Mouse (Mus musculus) natural killer cell, adult 2 months (primary cell): ENCODE results near the gene Mfsd12.

Experiments
- DNase-seq, 2 experiments: peaks; one replicate each; pipeline ENCODE4 v3.0.0; 2022; ENCODE audit warnings: low spot score in 2 of 2

The Mfsd12 gene

DNA sequence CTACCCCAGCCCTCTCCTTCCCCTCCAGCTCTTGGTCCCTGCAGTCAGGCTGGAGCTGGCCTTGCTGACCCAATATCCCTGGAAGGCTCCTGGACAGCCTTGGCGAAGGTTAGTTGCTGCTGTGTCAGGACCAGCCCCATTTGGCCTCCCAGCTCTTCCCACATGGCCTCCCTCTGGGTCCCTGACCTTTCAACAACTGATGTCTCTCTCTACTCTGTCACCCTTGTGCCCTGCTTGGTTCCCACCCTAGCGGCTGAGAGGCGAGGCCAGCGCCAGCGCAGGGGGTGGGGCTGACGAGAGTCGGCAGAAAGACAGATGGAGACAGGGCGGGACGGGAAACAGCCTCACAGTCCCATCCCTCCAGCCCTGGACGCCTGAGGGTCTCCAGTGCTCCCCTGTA, 28.9 kb upstream of the Mfsd12 start, which contains the start of gene Tbxa2r:
Gene Tbxa2r (plus strand): TSS at position 346 of the 400 bp plus-strand sequence.
- DNase-seq, result peak in 1 of 2 experiments; percentile 44

DNA sequence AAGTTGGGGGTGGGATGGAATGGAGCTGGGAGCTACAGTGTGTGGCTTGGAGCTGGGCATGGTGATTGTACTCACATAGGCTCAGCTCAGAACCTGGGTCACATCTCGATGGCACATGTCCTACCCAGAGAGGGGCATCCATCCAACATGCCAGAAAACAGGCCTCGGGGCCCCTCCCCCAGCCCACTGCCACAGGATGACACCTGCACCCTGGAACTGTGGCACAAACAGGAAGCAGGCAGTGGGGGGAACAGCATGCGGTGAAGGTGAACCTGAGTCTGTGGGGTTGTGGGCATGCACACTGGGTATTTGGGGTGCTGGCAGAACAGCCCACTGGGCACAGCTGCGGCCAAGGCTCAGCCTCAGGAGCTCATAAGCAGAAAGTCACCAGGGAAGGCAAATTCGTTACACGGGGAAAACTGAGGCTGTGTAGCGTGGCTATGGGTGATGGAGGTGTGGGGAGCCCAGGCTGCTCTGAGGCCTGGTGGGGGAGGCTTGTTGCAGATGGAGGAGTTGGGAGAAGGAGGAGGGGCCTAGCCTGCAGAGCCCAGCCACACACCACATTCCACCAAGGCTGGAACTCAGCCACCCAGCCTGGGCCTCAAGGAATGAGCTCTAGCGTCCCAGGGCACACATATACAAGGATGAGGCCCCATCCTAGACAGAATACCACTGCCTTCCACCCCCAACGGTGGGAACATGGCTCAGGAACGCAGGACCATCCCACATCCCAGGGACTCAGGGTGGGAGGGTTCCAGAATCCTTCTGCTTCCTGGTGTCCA, 27.9 kb upstream of the Mfsd12 start:
- peak; percentile 41 to 62 for DNase-seq

DNA sequence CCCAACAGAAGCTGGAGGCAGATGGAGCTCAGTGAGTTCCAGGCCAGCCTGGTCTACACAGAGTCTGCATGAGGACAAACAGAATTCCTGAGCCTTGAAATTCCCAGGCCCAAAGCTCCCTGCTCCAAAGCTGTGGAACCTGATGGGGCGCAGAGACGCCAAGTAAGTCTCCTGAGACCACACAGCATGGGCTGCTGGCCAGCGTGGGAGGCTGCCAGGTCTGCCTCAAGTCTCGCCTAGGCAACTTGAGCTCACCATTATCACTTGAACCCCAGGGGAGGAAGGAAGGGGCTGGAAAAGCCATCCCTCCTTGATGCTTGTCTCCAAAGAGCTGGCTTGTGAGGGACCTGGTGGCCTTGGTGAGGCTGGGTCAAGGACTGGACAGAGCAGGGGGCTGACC, 27.3 kb upstream of the Mfsd12 start:
- no peak for DNase-seq

DNA sequence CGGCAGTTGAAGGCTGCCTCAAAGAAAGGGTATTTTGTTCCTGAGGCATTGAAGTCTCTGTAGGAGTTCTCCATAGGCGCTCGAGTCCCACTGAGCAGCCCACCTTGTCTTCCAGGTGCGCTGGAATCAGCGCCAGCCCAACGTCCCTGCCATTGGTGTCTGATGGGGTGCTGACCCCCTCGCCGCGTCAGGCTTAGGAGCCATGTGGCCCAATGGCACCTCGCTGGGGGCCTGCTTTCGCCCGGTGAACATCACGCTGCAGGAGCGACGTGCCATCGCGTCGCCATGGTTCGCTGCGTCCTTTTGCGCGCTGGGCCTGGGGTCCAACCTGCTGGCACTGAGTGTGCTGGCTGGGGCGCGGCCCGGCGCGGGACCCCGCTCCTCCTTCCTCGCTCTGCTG, 25.0 kb upstream of the Mfsd12 start:
- no peak for DNase-seq

DNA sequence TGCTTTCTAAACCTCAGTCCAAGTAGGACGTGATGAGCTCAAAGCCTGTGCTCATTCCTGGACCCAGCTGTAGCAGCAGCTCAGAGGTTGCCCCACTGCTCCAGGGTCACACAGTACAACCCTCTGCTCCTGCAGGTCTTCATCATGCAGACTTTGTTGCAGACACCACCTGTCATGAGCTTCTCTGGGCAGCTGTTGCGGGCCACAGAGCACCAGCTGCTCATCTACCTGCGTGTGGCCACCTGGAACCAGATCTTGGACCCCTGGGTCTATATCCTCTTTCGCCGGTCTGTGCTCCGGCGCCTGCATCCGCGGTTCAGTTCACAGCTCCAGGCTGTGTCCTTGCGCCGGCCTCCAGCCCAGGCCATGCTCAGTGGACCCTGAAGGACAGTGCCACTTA, 23.0 kb upstream of the Mfsd12 start:
- no peak for DNase-seq

DNA sequence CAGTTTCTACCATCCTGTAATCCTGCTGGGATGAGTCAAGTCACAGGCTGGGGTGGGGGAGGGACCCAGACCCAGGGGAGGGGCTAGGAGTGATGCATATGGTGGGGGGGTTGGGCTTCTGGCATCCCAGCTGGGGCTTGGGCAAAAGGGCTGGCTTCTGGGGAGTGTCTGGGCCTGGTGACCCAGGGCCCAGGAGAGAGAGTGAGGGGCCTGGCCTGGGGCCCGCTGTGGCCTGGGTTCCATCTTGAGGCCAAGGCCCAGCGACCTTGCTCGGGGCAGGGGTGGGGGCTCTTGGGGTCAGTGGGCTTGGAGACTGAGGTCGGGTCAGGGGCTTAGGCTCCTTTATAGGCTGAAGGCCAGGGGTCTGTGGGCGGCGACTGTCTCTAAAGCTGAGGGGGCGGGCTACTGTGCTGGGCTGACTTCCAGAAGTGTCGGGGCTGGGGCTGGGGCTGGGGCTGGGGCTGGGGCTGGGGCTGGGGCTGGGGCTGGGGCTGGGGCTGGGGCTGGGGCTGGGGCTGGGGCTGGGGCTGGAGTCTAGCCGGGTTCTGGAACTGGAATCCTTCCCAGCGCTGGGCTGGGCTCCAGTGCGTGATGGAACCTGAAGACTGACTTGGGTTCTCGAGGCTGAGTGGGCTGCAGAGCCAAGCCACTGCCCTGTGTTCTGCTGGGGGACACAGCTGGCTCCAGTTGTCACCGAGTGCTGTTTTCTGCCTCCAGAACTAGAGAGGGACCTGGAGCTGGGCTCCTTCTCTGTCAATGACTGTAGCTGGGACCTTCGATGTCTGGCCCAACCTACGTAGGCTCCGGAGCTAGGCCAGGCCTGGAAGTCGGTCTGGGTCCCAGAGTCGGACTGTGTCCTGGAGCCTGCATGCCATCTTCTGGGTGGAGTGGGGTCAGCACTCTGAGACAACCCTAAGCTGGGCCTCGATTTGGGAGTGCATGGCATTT, 21.6 kb upstream of the Mfsd12 start:
- no peak for DNase-seq

DNA sequence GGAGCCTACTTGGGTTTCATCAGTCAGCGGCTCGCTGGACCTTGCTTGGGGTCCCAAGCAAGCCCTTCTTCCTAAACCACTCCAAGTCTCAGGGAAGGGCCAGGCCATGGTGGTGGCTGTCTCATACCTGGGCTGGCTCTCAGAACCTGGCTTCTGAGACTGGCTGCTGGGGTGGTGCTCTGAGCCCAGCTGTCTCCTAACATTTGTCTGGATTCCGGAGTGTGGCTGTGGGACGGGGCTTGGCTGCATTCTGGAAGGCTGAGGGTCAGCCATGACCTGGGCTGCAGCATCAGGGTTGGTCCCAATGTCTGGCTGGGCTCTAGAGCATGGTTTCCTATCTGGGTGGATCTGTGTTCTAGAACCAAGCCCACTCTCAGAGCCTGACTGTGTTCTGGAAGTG, 20.7 kb upstream of the Mfsd12 start:
- no peak for DNase-seq

DNA sequence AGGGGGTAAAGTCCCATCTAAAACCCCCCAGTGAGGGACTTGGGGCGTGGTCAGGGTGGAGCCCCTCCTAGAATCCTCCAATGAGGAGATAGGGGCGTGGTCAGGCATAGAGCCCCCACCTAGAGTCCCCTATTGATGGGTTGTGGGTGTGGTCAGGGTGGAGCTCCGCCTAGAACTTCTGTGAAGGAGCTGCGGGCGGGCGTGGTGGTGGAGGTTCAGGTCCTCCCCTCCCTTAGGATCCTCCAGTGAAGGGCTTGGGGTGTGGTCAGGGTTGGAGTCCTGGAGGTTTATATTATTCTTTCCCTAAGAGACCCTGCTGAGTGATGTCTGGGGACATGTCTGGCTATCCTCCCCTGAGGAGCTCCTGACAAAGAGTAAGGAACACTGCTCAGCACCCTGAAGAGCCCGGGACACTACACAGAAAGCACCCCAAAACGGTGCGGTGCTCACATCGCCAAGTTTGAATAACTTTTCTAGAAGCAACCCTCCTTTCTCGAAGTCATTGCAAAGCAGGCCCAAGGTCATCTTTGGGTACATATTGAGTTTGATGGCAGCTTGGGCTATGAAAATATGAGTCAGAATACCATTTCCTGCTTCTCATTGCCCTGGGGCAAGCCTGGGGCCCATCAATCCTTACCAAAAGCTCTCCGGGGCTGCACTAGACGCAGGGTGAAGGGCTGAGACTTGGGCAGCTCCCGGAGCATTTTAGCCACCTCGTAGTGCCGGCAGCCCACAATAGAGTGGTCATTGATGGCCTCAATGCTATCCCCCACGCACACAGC, 16.5 kb upstream of the Mfsd12 start:
- no peak for DNase-seq

DNA sequence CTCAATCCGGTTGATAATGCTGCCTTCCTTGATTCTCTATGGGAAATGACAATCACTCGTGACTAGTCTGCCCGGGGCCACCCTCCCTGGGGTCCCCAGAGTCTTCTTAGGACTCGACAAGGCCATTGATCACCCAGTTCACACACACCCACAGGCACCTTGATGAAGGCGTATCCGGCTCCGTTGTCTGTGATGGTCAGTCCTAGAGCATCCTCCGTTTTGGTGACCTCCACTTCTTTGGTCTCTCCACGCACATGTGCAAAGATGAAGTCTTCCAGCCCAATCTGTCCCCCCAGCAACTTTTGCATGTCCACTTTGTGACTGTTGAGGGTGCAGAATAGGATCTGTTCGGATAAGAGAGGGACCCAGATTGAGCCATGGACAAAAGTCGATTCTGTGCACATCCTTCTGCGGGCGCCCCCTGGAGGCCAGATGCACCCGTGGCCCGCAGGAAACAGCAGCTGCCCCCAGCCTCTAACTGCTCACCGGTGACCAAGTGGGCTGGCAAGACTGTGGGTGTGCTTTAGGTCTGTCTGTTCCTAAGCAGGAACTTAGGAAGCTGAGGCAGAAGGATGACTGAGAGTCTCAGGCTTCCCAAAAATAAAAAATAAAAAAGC, 15.8 kb upstream of the Mfsd12 start:
- DNase-seq, result peak in 1 of 2 experiments; percentile 71

DNA sequence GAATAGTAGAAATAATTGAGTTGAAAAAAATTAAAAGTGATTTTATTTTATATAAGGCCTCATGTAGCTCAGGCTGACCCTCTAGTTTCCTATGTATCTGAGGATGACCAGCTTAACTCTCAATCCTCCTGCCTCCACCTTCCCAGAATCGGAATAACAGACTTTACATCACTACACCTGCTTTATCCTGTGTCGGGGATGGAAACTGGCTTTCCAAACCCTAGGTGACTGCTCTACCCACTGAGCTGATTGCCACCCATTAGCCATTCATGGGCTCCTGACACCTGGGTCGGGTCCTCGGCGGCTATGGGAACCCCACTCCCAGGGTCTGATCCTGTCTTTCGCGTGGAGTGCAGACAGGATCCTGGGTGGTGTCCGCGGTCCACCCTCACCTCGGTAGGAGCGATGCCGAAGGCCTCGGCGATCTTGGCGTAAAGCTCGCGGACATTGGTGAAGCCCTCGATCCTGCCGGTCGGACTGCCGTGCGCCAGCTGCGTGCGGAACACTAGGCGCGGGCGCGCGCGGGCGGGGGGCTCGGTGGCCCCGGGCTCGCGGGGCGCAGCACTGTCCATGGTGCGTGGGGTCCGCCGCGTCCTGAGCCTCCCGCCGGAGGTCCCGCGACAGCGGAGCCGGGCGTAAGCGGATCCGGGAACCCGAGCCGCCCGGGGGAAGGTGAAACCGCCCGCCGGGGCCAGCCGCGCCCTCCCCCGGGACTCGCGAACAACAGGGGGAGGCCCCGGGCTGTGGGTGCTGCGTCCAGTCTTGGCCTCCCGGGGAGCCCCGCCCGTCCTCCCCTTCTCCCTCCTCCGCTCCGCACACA, 14.4 kb upstream of the Mfsd12 start, which contains the start of gene Gipc3:
Gene Gipc3 (minus strand): TSS at position 581 of the 820 bp plus-strand sequence.
- DNase-seq, result no peak

DNA sequence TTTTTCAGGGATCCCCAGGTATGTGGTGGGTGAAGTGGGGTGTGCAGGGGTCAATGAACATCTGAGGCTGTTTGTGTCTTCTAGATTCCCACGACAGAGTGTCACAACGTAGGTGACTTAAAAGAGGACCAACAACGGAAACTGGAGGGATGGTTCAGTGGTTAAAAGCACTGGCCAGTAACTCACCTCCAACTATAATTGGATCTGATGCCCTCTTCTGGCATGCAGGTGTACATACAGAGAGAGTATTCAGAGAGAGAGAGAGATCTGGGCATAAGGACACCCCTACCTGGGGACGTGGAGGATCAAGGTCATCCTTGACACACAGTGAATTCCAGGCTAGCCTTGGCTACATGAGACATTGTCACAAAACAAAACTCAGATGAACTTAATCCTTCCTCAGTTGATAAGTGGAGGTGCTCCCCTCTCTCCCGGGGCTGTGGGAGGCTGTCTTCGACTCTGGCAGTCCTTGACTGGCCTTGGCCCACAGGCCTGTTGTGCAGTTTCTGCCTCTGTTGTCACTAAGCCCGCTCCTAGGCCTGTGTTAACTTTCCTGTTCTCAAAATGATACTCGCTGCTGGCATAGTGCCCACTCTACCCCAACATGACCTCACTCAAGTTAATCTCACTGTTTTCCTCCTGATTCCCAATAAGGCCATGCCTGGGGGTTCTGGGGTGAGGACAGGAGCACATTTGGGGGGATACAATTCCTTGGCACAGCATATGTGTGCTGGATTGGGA, 12.7 kb upstream of the Mfsd12 start:
- peak; percentile 21 to 47 for DNase-seq

DNA sequence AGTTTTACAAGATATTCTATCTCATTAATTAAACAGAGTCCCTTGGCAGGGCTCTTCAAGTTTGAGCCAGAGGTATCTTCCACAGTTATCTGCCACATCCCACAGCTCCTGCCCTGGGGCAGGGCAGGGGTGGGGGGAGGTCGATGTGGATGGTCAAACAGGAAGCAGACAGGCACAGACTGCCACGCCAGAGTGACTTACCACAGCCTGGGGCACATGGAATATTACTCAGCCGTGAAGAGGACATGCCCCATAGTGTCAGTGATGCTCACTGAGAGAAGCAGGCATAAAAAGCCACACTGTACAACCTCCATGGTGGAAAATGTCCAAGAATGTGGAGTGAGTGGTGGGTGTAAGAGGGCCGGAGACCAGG, 12.1 kb upstream of the Mfsd12 start:
- DNase-seq, result no peak

DNA sequence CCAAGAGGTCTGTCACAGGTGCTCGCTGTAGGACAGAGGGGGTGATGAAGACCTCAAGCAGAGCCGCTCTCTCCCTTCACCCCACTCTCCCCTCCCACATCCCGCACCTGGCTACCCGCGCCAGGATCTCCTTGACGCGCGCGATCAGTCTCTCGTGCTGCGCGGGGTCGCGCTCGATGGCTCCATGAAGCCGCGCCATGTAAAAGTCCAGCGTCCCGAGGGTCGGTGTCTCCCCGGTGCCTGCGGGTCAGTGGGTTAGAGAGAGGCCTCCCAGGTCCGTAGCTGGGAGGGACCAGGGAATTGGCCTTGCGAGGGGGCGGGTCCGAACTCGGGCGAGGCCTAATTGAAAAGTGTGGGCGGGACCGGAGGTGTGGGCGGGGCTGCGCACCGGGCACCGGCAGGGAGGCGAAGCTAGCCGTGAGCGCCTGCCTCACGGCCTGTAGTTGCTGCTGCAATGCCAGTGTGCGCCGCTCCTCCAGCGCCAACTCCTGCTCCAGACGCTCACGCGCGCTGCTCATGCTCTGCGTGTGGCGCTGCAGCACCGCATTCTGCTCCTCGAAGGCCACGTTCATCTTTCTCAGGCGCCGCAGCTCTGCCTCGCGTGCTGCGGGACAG, 10.7 kb upstream of the Mfsd12 start:
- DNase-seq, result peak; percentile 44 to 59

DNA sequence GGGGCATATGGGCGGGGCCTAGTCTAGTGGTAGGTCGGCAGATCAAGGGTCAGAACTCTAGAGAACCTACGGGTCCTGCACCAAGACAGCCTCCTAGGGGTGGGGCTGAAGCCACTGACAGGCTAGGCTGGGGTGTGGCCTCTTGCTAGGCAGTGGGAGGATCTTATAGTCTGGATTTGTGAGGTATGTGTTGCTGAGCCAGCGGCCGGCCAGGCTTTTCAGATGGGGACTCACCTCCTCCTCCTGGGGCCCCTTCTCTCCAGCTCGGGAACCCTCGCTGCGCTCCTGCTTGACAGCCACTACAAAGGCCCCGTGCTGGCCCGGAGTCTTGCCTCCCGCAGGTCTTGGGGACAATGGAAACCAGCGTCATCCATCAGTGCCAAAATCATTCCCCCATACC, 8.1 kb upstream of the Mfsd12 start:
- no peak for DNase-seq

DNA sequence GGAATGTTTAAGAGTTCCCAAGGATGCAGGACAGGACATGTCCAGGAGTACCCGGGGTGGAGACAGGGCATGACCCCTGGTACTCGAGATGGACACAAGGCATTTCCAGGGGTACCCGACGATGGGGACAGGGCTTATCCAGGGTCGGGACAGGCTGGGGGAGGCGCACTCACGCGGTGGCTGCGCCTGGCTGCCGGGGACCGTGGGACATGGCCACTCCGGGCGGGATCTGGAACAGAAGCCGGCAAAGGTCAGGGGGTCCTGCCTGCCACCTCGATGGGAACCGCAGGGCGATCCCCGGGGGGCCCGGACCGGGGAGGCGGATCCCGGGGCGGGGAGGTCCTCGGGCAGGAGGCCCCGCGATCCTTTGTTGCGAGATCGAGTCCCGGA, 7.3 kb upstream of the Mfsd12 start:
- DNase-seq, result no peak

DNA sequence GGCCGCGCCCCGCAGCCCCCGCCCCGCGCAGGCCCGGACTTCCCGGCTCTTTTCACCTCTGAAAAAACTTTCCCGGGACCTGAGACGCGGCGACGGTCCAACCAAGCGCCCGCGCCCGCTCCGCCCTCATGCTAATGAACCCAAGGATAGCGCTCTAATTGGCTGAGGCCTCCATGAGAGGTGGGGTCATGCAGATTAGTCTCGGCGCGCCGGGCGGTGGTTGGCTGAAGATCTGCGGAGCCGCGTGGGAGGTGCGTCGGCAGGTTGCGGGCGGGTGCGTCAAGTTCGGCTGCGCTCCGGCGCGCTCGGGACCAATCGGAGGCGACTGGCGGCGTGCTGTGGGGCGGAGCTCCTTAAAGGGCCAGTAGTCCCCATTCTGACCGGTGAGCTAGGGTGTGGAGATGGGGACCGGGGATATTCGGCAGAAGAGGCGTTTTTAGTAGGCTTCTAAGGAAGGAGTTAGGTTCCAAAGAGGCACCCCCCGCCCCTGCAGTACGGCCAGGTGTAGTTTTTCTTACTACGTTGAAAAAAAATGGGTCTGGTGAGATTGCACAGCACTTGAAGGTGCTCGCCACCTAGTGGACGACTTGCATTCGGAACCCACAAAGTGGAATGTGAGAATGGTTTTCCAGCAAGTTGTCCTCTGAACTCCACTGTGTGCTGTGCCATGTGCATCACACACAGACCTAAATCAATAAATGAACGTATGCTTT, 6.8 kb upstream of the Mfsd12 start, which contains the start of gene Hmg20b:
Gene Hmg20b (minus strand): TSS at position 130 of the 713 bp plus-strand sequence.
- peak; percentile 98 to 99 for DNase-seq

DNA sequence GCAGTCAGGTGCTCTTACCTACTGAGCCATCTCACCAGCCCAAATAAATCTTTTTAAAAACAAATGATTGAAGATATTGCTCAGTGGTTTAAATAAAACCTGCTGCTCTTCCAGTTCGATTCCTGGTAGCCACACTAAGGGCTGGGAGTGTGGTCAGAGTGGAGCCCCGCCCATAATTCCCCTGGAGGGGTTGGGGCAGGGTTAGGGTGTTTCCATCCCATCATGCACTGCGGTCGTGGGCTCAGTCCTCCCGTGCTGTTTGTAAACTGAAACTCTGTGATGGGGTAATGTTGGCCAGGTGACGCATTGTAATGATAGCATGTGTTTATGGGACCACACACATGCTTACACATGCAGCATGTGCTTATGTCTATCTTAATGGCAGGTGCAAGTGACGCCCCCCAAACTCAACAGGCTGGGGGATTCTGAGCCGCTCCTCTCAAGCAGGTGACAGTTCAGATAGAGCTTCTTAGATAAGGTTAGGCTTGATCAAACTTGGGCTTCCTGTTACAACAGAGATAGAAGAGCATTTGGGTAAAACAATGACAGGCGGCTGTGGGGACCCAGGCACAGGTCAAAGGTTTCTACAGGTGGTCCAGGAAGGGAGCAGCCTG, 5.5 kb upstream of the Mfsd12 start:
- DNase-seq, result peak in 1 of 2 experiments; percentile 44
